Comparison of ENCODE assay signal across 9 mouse cellular contexts in the genomic region with DNA sequence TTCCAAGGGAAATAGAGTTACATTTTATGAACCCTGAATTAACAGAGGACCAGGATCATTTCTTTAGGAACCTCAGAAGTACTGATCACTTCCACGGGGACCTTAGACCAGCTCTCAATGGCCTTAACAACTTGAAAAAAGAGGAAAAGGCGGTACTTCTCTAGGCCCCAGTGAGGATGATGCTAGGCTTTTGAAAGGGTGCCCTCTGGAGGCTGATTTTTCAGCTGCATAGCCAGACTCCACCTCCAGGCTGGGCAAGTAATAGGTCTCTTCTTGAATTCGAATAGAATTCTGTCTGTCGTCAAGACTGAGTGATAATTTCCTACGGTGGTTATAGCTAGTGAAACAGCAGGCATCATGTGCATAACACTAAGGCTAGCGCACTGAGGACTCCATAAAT.
DNase-seq lines count a peak whose midpoint lies in the region; ATAC-seq and TF ChIP-seq lines count a peak whose summit lies in the region.
"Had no signal": no experiment of that assay in that cellular context is flagged by ENCODE, and none has a peak within 500 bp of the region (broad histone marks: within the 10 kb centered on the region; RNA-seq: fewer than 3 reads in every experiment).

No protein-coding gene starts in this region.

- intact Hi-C loops in left cerebral cortex, postnatal 25 days (cut with DNase I): no loop called here

- H3K4me1 ChIP-seq in intestine, embryonic 14.5 days (replicated peaks; ENCODE audit: control insufficient read depth, insufficient read depth, low read length): no peaks in the 10 kb centered on the region
- no peaks in the 10 kb centered on the region for H3K4me1 ChIP-seq in intestine, embryonic 16.5 days (ENCODE audit: control insufficient read depth, insufficient read depth, low read length)
- H3K4me1 ChIP-seq in intestine, postnatal 0 days (replicated peaks; ENCODE audit: control insufficient read depth, insufficient read depth, low read length): no peaks in the 10 kb centered on the region
- H3K4me1 ChIP-seq in midbrain, embryonic 13.5 days (replicated peaks): peaks cover 17% of the 10 kb centered on the region

- no peaks in the 10 kb centered on the region for H3K36me3 ChIP-seq in intestine, embryonic 14.5 days (ENCODE audit: control insufficient read depth, insufficient read depth, low read length)
- H3K36me3 ChIP-seq in intestine, embryonic 16.5 days (ENCODE audit: control insufficient read depth, insufficient read depth, low read length): no peaks in the 10 kb centered on the region
- no peaks in the 10 kb centered on the region for H3K36me3 ChIP-seq in intestine, postnatal 0 days (ENCODE audit: control insufficient read depth, insufficient read depth)
- H3K36me3 ChIP-seq in midbrain, embryonic 13.5 days: no peaks in the 10 kb centered on the region

- no peak overlapping the region for H3K4me2 ChIP-seq in intestine, embryonic 14.5 days (ENCODE audit: low read length)
- no peak overlapping the region for H3K4me2 ChIP-seq in intestine, embryonic 16.5 days (ENCODE audit: low read depth, low read length)
- no peak overlapping the region for H3K4me2 ChIP-seq in intestine, postnatal 0 days (replicated peaks; ENCODE audit: low read depth)
- no peak overlapping the region for H3K4me2 ChIP-seq in midbrain, embryonic 13.5 days (replicated peaks)

- peaks cover 4% of the 10 kb centered on the region; the same call in 1 of the 2 replicates for H3K27me3 ChIP-seq in intestine, embryonic 14.5 days (replicated peaks; ENCODE audit: control insufficient read depth, insufficient read depth, low read length)
- H3K27me3 ChIP-seq in intestine, embryonic 16.5 days (replicated peaks; ENCODE audit: control insufficient read depth, insufficient read depth, low read length): no peaks in the 10 kb centered on the region
- H3K27me3 ChIP-seq in intestine, postnatal 0 days (replicated peaks; ENCODE audit: control insufficient read depth, insufficient read depth, low read length): no peaks in the 10 kb centered on the region
- peaks cover 13% of the 10 kb centered on the region; the same call in 1 of the 2 replicates for H3K27me3 ChIP-seq in midbrain, embryonic 13.5 days

- no peak overlapping the region for H3K9ac ChIP-seq in intestine, embryonic 14.5 days (ENCODE audit: low read length)
- no peak overlapping the region for H3K9ac ChIP-seq in intestine, embryonic 16.5 days (ENCODE audit: low read depth, low read length)
- no peak overlapping the region for H3K9ac ChIP-seq in intestine, postnatal 0 days (ENCODE audit: low read depth, low read length)
- no peak overlapping the region for H3K9ac ChIP-seq in midbrain, embryonic 13.5 days (replicated peaks)

- WGBS in intestine, embryonic 14.5 days: 28% methylated on average over 6 of the region's 6 CpGs
- 30% methylated on average over 6 of the region's 6 CpGs for WGBS in intestine, embryonic 16.5 days
- 29% methylated on average over 6 of the region's 6 CpGs for WGBS in intestine, postnatal 0 days
- 23% methylated on average over 6 of the region's 6 CpGs for WGBS in midbrain, embryonic 13.5 days

- ATAC-seq in intestine, embryonic 14.5 days (replicated peaks; ENCODE audit: low FRiP score, low TSS enrichment, low read depth): no peak
- ATAC-seq in intestine, embryonic 16.5 days: no peak
- no peak for ATAC-seq in intestine, postnatal 0 days
- ATAC-seq in midbrain, embryonic 13.5 days: peak; percentile 65; the same call in 1 of the 2 replicates

- H3K4me3 ChIP-seq in intestine, embryonic 14.5 days (ENCODE audit: low read depth, low read length): no peak overlapping the region
- no peak overlapping the region for H3K4me3 ChIP-seq in intestine, embryonic 16.5 days (ENCODE audit: low read length)
- no peak overlapping the region for H3K4me3 ChIP-seq in intestine, postnatal 0 days (ENCODE audit: low read depth, low read length)
- H3K4me3 ChIP-seq in midbrain, embryonic 13.5 days (replicated peaks): no peak overlapping the region
- H3K4me3 ChIP-seq: megakaryocyte, embryonic 14.5 days had no signal

- DNase-seq in intestine, embryonic 14.5 days (ENCODE audit: low spot score): peak; percentile 62
- DNase-seq in cerebellum, adult 18-20 months: peak; percentile 59 to 68
- DNase-seq in frontal cortex, postnatal 14 days (ENCODE audit: low spot score in 2 of 2): peak; percentile 18 to 56
- DNase-seq in left cerebral cortex, postnatal 25 days (ENCODE audit: low spot score in 2 of 2): peak; percentile 69 to 76
- peak; percentile 9 to 45 for DNase-seq in spleen, postnatal 14 days (ENCODE audit: low spot score in 2 of 2)

- H3K9me3 ChIP-seq in intestine, embryonic 14.5 days (ENCODE audit: control insufficient read depth, low read length): no peaks in the 10 kb centered on the region
- H3K9me3 ChIP-seq in intestine, embryonic 16.5 days (ENCODE audit: control insufficient read depth, low read length): no peaks in the 10 kb centered on the region
- H3K9me3 ChIP-seq in intestine, postnatal 0 days (ENCODE audit: control insufficient read depth): no peaks in the 10 kb centered on the region
- H3K9me3 ChIP-seq in midbrain, embryonic 13.5 days: no peaks in the 10 kb centered on the region
- H3K9me3 ChIP-seq: megakaryocyte, embryonic 14.5 days had no signal

- no peak overlapping the region for H3K27ac ChIP-seq in intestine, embryonic 14.5 days (ENCODE audit: low read depth)
- no peak overlapping the region for H3K27ac ChIP-seq in intestine, embryonic 16.5 days (ENCODE audit: low read length)
- H3K27ac ChIP-seq in intestine, postnatal 0 days (ENCODE audit: low read depth, low read length): no peak overlapping the region
- no peak overlapping the region for H3K27ac ChIP-seq in midbrain, embryonic 13.5 days

- TF ChIP-seq CTCF in intestine, postnatal 0 days (IDR thresholded peaks at IDR 0.05; ENCODE audit: low read depth): peak; percentile 78
